Mouse (Mus musculus) heart, adult 2 months (tissue): ENCODE measurements around the gene Rps12-ps3.

Source experiments
- CTCF ChIP-seq: fragments of 200-600 bp; IDR thresholded peaks from 2 replicates; pipeline ENCODE4 v1.8.1; 2022; ENCODE audit warnings: antibody characterized with exemption, mild to moderate bottlenecking, moderate library complexity
- EP300 ChIP-seq: fragments of 200-500 bp; IDR thresholded peaks from 2 replicates; pipeline ENCODE4 v1.6.1; 2011; ENCODE audit warnings: low read depth, low read length, control low read depth; ENCODE audit not compliant: insufficient read depth

- TF ChIP-seq CTCF: no peak
- no peak for TF ChIP-seq EP300
These were observed 24.2 kb downstream of the Rps12-ps3 start for GRCm38 (mm10) chr19:59346325-59346724.
